Mouse (Mus musculus): ENCODE results near the gene Dnajc17.

The Dnajc17 gene

GRCm38 (mm10) chr2:119198934-119199333 lies 9.7 kb downstream of the Dnajc17 start:
- DNase-seq (ENCODE audit: extremely low spot score, low read depth, low spot score): no peak

GRCm38 (mm10) chr2:119198049-119198448 lies 10.5 kb downstream of the Dnajc17 start:
- DNase-seq (ENCODE audit: extremely low spot score, low read depth, low spot score): no peak

- no peak for DNase-seq (ENCODE audit: extremely low spot score, low read depth, low spot score)
Measured at GRCm38 (mm10) chr2:119197493-119197892, 11.1 kb downstream of the Dnajc17 start.

- DNase-seq (ENCODE audit: extremely low spot score, low read depth, low spot score): no peak
Measured at GRCm38 (mm10) chr2:119196316-119197108, 12.1 kb downstream of the Dnajc17 start.

- no peak for DNase-seq (ENCODE audit: extremely low spot score, low read depth, low spot score)
Measured at GRCm38 (mm10) chr2:119194140-119194539, 14.5 kb downstream of the Dnajc17 start.

GRCm38 (mm10) chr2:119190969-119191368 lies 17.6 kb downstream of the Dnajc17 start:
- DNase-seq (ENCODE audit: extremely low spot score, low read depth, low spot score): no peak

GRCm38 (mm10) chr2:119189029-119189710 lies 19.4 kb downstream of the Dnajc17 start:
- no peak for DNase-seq (ENCODE audit: extremely low spot score, low read depth, low spot score)

- DNase-seq (ENCODE audit: extremely low spot score, low read depth, low spot score): no peak
Measured at GRCm38 (mm10) chr2:119182914-119183313, 25.7 kb downstream of the Dnajc17 start.

- DNase-seq (ENCODE audit: extremely low spot score, low read depth, low spot score): no peak
Measured at GRCm38 (mm10) chr2:119177384-119177939, 31.1 kb downstream of the Dnajc17 start.

GRCm38 (mm10) chr2:119176761-119177160 lies 31.8 kb downstream of the Dnajc17 start:
- DNase-seq (ENCODE audit: extremely low spot score, low read depth, low spot score): no peak

GRCm38 (mm10) chr2:119175614-119176013 lies 33.0 kb downstream of the Dnajc17 start:
- no peak for DNase-seq (ENCODE audit: extremely low spot score, low read depth, low spot score)

GRCm38 (mm10) chr2:119174866-119175265 lies 33.7 kb downstream of the Dnajc17 start:
- DNase-seq (ENCODE audit: extremely low spot score, low read depth, low spot score): no peak

- no peak for DNase-seq (ENCODE audit: extremely low spot score, low read depth, low spot score)
Measured at GRCm38 (mm10) chr2:119173991-119174651, 34.5 kb downstream of the Dnajc17 start, which contains the start of gene Gm14137. Gene Gm14137, plus strand, starts transcription at chr2:119174509.

- DNase-seq (ENCODE audit: extremely low spot score, low read depth, low spot score): no peak
Measured at GRCm38 (mm10) chr2:119172862-119173576, 35.6 kb downstream of the Dnajc17 start.

GRCm38 (mm10) chr2:119172446-119172845 lies 36.1 kb downstream of the Dnajc17 start:
- DNase-seq (ENCODE audit: extremely low spot score, low read depth, low spot score): no peak

- no peak for DNase-seq (ENCODE audit: extremely low spot score, low read depth, low spot score)
Measured at GRCm38 (mm10) chr2:119171574-119171973, 37.0 kb downstream of the Dnajc17 start.

GRCm38 (mm10) chr2:119170282-119170681 lies 38.3 kb downstream of the Dnajc17 start:
- no peak for DNase-seq (ENCODE audit: extremely low spot score, low read depth, low spot score)

- DNase-seq (ENCODE audit: extremely low spot score, low read depth, low spot score): no peak
Measured at GRCm38 (mm10) chr2:119167866-119168256, 40.7 kb downstream of the Dnajc17 start.

GRCm38 (mm10) chr2:119166901-119167865 lies 41.4 kb downstream of the Dnajc17 start, which contains the start of gene Gchfr:
Gene Gchfr, plus strand, starts transcription at chr2:119167773.
- no peak for DNase-seq (ENCODE audit: extremely low spot score, low read depth, low spot score)

All from hindlimb bud, embryonic 11.5 days (tissue).